Mouse (Mus musculus) limb, embryonic 10.5 days (tissue): ENCODE measurements around the gene Eif2d. TPM values are rescaled to one million over a fixed set of nuclear protein-coding genes. Genes with fewer than 3 reads are reported as not detected.

ENCODE experiments used
- DNase-seq: peaks from one replicate; pipeline ENCODE4 v3.0.0-alpha.2; 2017; ENCODE audit warnings: low spot score
- H3K27ac ChIP-seq: fragments of 300-500 bp; sonication (generic); 2 replicates; pipeline ENCODE4 v1.5.1; 2016; ENCODE audit warnings: mild to moderate bottlenecking
- H3K27me3 ChIP-seq: fragments of 300-500 bp; sonication (generic); 2 replicates; pipeline ENCODE4 v1.6.1; 2016; ENCODE audit warnings: low read depth, mild to moderate bottlenecking; ENCODE audit not compliant: poor library complexity, severe bottlenecking
- H3K36me3 ChIP-seq: fragments of 300-500 bp; sonication (generic); 2 replicates; pipeline ENCODE4 v1.6.1; 2016; ENCODE audit warnings: mild to moderate bottlenecking, moderate library complexity
- H3K4me1 ChIP-seq: fragments of 300-500 bp; sonication (generic); 2 replicates; pipeline ENCODE4 v1.6.1; 2016
- H3K4me3 ChIP-seq: fragments of 300-500 bp; sonication (generic); 2 replicates; pipeline ENCODE4 v1.5.1; 2016; ENCODE audit warnings: mild to moderate bottlenecking, moderate library complexity
- H3K9me3 ChIP-seq: fragments of 300-500 bp; sonication (generic); replicated peaks from 2 replicates; pipeline ENCODE4 v1.6.1; 2016; ENCODE audit warnings: mild to moderate bottlenecking
- WGBS: fragments of 180-500 bp; shearing (Covaris S2); methylation state at CpG from one replicate; pipeline ENCODE4 v1.1.7; 2016; 5-methylcytosine and 5-hydroxymethylcytosine counted together
- polyA plus RNA-seq: library from polyadenylated mRNA; unstranded; fragments of >200 nt; fragmentation: Nextera tagmentation; extraction: Ambion mirVana; gene quantifications from 2 replicates; pipeline ENCODE4 v1.2.1, GENCODE M21; 2016

Eif2d gene
- polyA plus RNA-seq, 1 experiment from 2014 or later, result 76.7 TPM

- H3K27me3 ChIP-seq, result no peaks in the 10 kb centered on the region
- no peaks in the 10 kb centered on the region for H3K4me1 ChIP-seq
- no peak overlapping the region for H3K4me3 ChIP-seq
- H3K9me3 ChIP-seq, result no peaks in the 10 kb centered on the region
- DNase-seq, result no peak
- 82% methylated on average over 5 of the region's 5 CpGs for WGBS
- H3K27ac ChIP-seq, result no peak overlapping the region
- peaks cover 76% of the 10 kb centered on the region for H3K36me3 ChIP-seq
These were observed 25.1 kb downstream of the Eif2d start for GRCm38 (mm10) chr1:131178083-131178482.

- H3K27ac ChIP-seq, result no peak overlapping the region
- no peaks in the 10 kb centered on the region for H3K27me3 ChIP-seq
- DNase-seq, result no peak
- no peaks in the 10 kb centered on the region for H3K9me3 ChIP-seq
- peaks cover 53% of the 10 kb centered on the region for H3K36me3 ChIP-seq
- no peak overlapping the region for H3K4me3 ChIP-seq
- WGBS, result 96% methylated on average over 7 of the region's 7 CpGs
- H3K4me1 ChIP-seq, result no peaks in the 10 kb centered on the region
These were observed 27.4 kb downstream of the Eif2d start for GRCm38 (mm10) chr1:131180386-131180785.

- Histone ChIP-seq H3K36me3 (peaks cover 38% of the 10 kb centered on the region), H3K9me3 (no peaks in the 10 kb centered on the region), H3K4me3 (no peak overlapping the region), H3K27ac (no peak overlapping the region), H3K27me3 (no peaks in the 10 kb centered on the region), H3K4me1 (no peaks in the 10 kb centered on the region)
- WGBS, result 71% methylated on average over 9 of the region's 9 CpGs
- DNase-seq, result peak; percentile 81
These were observed 28.9 kb downstream of the Eif2d start for GRCm38 (mm10) chr1:131181642-131182527.

GRCm38 (mm10) chr1:131183201-131183600, 30.2 kb downstream of the Eif2d start:
- DNase-seq, result no peak
- H3K36me3 ChIP-seq, result peaks cover 25% of the 10 kb centered on the region
- H3K27ac ChIP-seq, result no peak overlapping the region
- H3K9me3 ChIP-seq, result no peaks in the 10 kb centered on the region
- no peaks in the 10 kb centered on the region for H3K27me3 ChIP-seq
- no peaks in the 10 kb centered on the region for H3K4me1 ChIP-seq
- WGBS, result 82% methylated on average over 7 of the region's 7 CpGs
- H3K4me3 ChIP-seq, result no peak overlapping the region

- Histone ChIP-seq H3K27me3 (no peaks in the 10 kb centered on the region), H3K27ac (no peak overlapping the region), H3K9me3 (no peaks in the 10 kb centered on the region), H3K36me3 (peaks cover 16% of the 10 kb centered on the region), H3K4me1 (no peaks in the 10 kb centered on the region), H3K4me3 (no peak overlapping the region)
- WGBS, result 89% methylated on average over 9 of the region's 9 CpGs
- no peak for DNase-seq
These were observed 31.4 kb downstream of the Eif2d start for GRCm38 (mm10) chr1:131184253-131184955.

GRCm38 (mm10) chr1:131184956-131185660, 32.1 kb downstream of the Eif2d start:
- 82% methylated on average over 8 of the region's 8 CpGs for WGBS
- Histone ChIP-seq H3K4me1 (no peaks in the 10 kb centered on the region), H3K27me3 (no peaks in the 10 kb centered on the region), H3K36me3 (peaks cover 9% of the 10 kb centered on the region), H3K9me3 (no peaks in the 10 kb centered on the region), H3K4me3 (no peak overlapping the region), H3K27ac (no peak overlapping the region)
- DNase-seq, result no peak

- WGBS, result 84% methylated on average over 13 of the region's 13 CpGs
- no peak for DNase-seq
- Histone ChIP-seq H3K9me3 (no peaks in the 10 kb centered on the region), H3K36me3 (peaks cover under 1% of the 10 kb centered on the region; the same call in 1 of the 2 replicates), H3K27ac (no peak overlapping the region), H3K4me1 (no peaks in the 10 kb centered on the region), H3K27me3 (no peaks in the 10 kb centered on the region), H3K4me3 (no peak overlapping the region)
These were observed 33.0 kb downstream of the Eif2d start for GRCm38 (mm10) chr1:131185821-131186506.

GRCm38 (mm10) chr1:131186995-131187394, 34.0 kb downstream of the Eif2d start:
- no peak for DNase-seq
- Histone ChIP-seq H3K4me3 (no peak overlapping the region), H3K27me3 (no peaks in the 10 kb centered on the region), H3K4me1 (no peaks in the 10 kb centered on the region), H3K9me3 (no peaks in the 10 kb centered on the region), H3K36me3 (no peaks in the 10 kb centered on the region), H3K27ac (no peak overlapping the region)
- WGBS, result 88% methylated on average over 6 of the region's 6 CpGs

GRCm38 (mm10) chr1:131187856-131188255, 34.9 kb downstream of the Eif2d start:
- Histone ChIP-seq H3K27ac (no peak overlapping the region), H3K9me3 (no peaks in the 10 kb centered on the region), H3K27me3 (no peaks in the 10 kb centered on the region), H3K36me3 (no peaks in the 10 kb centered on the region), H3K4me1 (no peaks in the 10 kb centered on the region), H3K4me3 (no peak overlapping the region)
- WGBS, result 92% methylated on average over 5 of the region's 5 CpGs
- no peak for DNase-seq

GRCm38 (mm10) chr1:131188655-131189054, 35.7 kb downstream of the Eif2d start:
- no peak for DNase-seq
- Histone ChIP-seq H3K4me3 (no peak overlapping the region), H3K27ac (no peak overlapping the region), H3K9me3 (no peaks in the 10 kb centered on the region), H3K4me1 (no peaks in the 10 kb centered on the region), H3K36me3 (no peaks in the 10 kb centered on the region), H3K27me3 (no peaks in the 10 kb centered on the region)
- 95% methylated on average over 5 of the region's 5 CpGs for WGBS

- WGBS, result 56% methylated on average over 3 of the region's 3 CpGs
- no peak for DNase-seq
- Histone ChIP-seq H3K4me3 (no peak overlapping the region), H3K9me3 (no peaks in the 10 kb centered on the region), H3K27me3 (no peaks in the 10 kb centered on the region), H3K4me1 (peaks cover 10% of the 10 kb centered on the region), H3K27ac (no peak overlapping the region), H3K36me3 (no peaks in the 10 kb centered on the region)
These were observed 40.8 kb downstream of the Eif2d start for GRCm38 (mm10) chr1:131193746-131194145.

GRCm38 (mm10) chr1:131195653-131196052, 42.7 kb downstream of the Eif2d start:
- WGBS, result 85% methylated on average over 7 of the region's 7 CpGs
- Histone ChIP-seq H3K4me1 (peaks cover 29% of the 10 kb centered on the region), H3K36me3 (no peaks in the 10 kb centered on the region), H3K4me3 (no peak overlapping the region), H3K27ac (no peak overlapping the region), H3K9me3 (no peaks in the 10 kb centered on the region), H3K27me3 (no peaks in the 10 kb centered on the region)
- DNase-seq, result no peak
